Mouse (Mus musculus) left cerebral cortex, postnatal 14 days (tissue): ENCODE results near the gene Nudt4. TPM values are rescaled to one million over a fixed set of nuclear protein-coding genes. Genes with fewer than 3 reads are reported as not detected.
"Not testable (repeated sequence)": the region's sequence is repeated elsewhere in the genome, so short reads cannot be mapped to it uniquely, and the experiment has no call there.

Experiments
- DNase-seq, 2 experiments: peaks; one replicate each; pipeline ENCODE4 v3.0.0; 2021 to 2022; ENCODE audit warnings: low spot score in 2 of 2, mixed read lengths in 1 of 2
- intact Hi-C: fragments of 180-260 bp; cut with DNase I; formaldehyde crosslinking; loops from one replicate; pipeline ENCODE4 v1.15.1; 2025
- total RNA-seq, 2 experiments: library from RNA; stranded (reverse); gene quantifications; 2 replicates each; pipeline ENCODE4 v1.2.3; 2021

Gene Nudt4
- total RNA-seq, 2 experiments from 2014 or later, result 185 to 192 TPM

DNA sequence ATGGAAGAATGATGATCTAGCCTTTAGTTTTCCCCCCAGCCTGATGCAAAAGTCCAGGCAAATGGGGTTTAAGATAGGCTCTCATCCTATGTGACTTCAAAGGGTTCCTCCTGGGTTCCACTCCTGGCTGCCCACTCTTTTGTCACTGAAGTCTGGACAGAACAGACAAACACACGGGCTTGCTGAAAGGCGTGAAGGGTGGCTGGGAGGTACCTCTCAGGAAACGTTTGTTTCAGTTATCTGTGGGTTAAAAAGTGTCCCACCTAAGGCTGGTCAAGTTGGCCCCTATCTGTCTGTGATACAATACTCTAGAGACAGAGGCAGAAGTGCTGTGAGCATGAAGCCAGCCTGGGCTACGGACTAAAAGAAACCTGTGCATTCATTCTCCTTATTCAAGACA is 11.0 kb upstream of the Nudt4 start:
- intact Hi-C loops, result no loop called here
- no peak for DNase-seq

GRCm38 (mm10) chr10:95569441-95569840 is 5.5 kb upstream of the Nudt4 start:
- no peak for DNase-seq
- intact Hi-C loops, result no loop called here

DNA sequence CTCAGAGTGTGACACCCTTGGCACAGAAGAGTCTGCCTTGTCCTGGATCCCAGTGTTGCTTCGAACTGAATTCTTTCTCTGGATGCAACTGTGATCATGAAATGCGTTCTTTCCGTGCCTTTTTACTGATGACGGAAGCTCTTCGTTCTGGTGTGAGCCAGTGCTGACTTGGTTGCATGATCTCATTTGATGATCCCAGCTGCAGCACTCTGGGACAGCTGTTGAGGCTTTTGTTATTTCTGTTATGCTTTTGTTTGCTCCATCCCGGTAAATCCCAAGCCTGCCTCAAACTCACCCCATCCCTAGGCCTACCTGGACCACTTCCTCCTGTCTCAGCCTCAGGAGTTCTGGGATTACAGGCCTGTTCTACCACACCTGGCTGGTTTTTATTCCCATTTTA is 4.1 kb upstream of the Nudt4 start:
- intact Hi-C loops, result no loop called here
- DNase-seq, result no peak

DNA sequence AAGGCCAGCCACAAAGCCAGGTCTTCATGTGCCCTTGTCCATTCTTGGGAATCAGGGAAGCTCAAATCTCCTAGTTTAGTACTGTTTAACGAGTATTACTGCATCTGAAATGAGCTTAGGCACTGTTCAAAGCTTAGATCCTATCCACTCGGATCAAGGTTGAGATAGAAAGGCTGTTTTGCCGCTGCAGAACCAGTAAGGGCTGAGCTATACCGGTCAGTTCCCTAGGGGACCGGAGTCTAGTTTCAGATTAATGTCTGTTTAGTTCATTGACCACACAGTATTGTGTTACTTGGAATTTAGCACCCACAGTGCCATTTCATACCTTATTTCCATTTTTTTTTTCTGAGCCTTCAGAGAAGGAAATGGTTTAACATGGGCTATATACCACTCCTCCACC is 3.6 kb upstream of the Nudt4 start:
- DNase-seq, result no peak
- intact Hi-C loops, result no loop called here

DNA sequence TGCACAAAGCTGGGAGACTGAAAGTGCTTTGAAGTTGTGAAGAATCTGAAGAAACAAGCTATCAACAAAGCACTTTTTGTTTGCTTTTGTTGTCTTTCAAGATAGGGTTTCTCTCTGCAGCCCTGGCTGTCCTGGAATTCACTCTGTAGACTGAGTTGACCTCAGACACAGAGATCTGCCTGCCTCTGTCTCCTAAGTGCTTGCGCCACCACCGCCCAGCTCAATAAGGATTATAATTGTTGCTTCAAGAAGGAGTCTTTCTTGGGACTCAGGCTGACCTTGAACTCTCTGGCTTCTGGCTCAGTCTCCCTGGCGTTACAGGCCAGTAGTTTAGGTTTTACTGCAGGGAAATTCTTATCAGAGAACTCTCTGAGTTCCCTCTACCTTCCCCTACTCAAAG is 2.8 kb upstream of the Nudt4 start:
- intact Hi-C loops, result no loop called here
- DNase-seq, result no peak

DNA sequence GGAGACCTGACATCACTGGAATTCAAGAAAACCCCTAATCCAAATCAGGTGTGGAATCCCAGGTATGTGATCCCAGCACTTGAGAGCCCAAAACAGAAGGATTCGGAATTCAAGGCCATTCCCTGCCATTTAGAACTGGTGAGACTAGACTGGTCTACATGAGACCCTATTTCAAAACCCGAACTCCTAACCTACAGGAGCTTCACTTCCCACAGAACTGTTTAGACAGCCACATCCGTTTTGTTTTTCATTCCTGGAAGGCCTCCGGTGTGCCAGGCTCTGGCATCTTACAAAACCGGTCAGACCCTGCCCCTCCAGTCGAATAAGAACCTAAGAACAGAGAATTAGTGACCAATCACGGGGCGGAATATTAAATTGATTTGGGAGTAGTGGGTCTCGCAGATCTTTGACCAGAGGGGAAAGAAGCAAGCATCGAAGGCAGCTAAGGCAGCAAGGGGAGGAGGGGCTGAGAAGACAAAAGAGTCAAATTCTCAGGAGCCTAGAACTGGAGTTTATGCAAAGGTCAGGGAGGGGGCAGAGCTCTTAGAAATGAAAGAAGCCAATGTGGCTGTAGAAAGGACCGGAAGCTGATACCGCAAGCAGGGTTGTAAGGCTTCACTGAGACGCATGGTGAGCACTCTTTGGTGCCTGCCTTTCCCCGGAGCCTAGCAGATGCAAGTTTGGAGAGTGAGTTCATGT is 1.4 kb upstream of the Nudt4 start:
- DNase-seq, result no peak
- intact Hi-C loops, result no loop called here

- intact Hi-C loops, result loop anchor here (2.0 to 5.0 kb wide), 3 partner anchors 39 to 119 kb away; no protein-coding TSS in a partner anchor
- DNase-seq, result peak in 1 of 2 experiments; percentile 34
These were observed 796 bp downstream of the Nudt4 start for GRCm38 (mm10) chr10:95562859-95563841.

DNA sequence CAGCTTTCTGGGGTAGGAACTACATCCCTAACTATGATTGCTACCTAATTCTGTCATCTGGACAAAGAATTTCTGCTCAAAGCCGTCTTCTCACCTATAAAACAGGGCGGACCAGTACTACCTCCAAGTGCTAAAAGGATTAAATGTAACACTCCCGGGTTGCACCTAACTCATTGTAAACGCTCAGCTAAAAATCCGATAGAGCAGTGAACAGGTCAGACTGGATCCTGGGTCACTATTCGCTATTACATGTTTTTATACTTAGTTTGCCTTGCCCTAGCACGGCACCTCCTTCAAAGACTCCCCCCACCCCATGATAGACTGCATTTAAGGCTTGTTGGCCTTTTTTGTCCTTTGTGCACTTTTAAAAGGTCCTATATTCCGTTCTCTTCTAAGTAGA is 1.6 kb downstream of the Nudt4 start:
- no peak for DNase-seq
- intact Hi-C loops, result loop anchor here (2.0 to 5.0 kb wide), 3 partner anchors 40 to 120 kb away; no protein-coding TSS in a partner anchor

DNA sequence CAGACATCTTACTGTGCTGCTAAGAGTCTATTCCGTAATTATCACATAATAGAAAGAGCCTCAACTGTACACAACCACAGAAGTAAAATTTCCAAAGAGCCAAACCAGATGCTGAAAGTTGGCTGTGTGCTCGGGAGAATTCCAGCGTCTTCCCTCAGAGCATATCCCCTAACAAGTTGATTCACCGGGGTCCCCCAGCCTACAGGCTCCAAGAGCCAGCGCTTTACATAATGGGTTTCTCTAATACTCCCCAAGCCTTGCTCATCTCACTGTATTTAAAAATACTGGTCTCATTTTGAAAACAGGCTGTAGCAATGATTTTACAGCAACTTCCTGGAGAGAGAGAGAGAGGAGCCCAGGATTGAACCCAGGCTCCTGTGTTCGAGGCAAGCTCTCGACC is 2.3 kb downstream of the Nudt4 start:
- DNase-seq, result no peak
- intact Hi-C loops, result loop anchor here (2.0 to 5.0 kb wide), 3 partner anchors 41 to 121 kb away; no protein-coding TSS in a partner anchor

DNA sequence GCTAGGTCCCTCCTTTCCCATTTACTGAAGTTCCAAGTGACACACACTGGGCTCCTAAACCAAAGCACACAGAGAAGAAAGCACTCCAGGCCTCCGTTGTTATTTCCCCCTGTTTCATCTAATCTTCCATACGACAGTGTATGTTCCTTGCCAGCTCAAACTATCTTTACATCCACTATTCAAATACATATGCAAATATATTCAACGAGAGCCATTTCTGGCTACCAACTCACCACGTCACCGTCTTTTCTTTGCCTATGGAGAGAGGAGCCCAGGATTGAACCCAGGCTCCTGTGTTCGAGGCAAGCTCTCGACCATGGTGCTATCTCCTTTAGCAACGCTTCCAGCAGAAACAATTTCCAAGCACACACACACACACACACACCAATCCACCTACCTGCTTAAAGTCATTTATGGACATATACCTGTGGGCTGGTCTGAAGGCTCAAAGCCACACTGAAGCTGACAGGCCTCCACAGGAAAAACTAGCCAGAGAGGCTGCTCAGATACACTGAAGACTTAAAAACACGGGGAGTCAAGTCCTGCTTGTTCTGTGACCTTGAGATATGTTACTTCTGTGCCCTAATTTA is 3.5 kb downstream of the Nudt4 start:
- intact Hi-C loops, result loop anchor here (5.0 kb wide), 2 partner anchors 42 to 122 kb away; no protein-coding TSS in a partner anchor
- no peak for DNase-seq

DNA sequence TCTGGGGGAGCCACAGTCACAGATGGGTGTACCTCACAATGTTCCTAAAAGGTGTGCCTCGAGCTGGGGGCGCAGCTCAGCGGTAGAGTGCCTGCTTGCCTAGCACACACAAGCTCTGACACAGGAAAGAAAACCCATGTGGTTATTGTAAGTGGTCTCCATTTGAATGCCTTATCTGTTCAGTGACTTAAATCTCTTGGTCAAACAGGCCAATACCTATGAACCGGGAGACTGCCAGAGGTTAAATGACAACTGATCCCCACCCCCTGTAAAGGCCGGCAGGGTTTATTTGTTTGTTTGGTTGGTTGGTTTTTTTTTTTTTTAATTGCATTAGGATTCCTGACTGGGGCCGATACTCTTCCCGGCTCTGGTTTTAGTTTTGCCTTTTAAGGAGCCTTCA is 4.5 kb downstream of the Nudt4 start:
- no peak for DNase-seq
- intact Hi-C loops, result no loop called here

DNA sequence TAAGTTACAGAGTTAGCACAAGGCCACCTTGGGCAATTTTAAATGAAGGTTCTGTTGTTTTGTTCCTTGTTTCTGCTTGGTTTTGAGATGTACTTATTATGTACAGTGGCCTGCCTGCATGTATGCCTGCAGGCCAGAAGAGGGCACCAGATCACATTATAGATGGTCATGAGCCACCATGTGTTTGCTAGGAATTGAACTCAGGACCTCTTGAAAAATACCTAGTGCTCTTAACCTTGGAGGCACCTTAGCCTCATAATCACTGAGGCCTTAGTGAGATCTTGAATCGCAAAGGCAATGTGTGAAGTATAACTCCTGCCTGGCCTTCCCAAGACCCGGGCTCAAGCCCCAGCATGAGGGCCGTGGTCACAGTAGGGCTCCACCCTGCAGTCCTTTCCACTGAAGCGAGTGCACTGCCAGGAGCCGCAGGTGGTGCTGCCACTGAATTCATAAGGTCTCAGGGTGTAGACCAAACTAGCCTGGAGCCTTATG is 6.6 kb downstream of the Nudt4 start:
- intact Hi-C loops, result no loop called here
- DNase-seq, result no peak

- DNase-seq, result no peak
- intact Hi-C loops, result no loop called here
These were observed 8.1 kb downstream of the Nudt4 start for GRCm38 (mm10) chr10:95555866-95556265.

DNA sequence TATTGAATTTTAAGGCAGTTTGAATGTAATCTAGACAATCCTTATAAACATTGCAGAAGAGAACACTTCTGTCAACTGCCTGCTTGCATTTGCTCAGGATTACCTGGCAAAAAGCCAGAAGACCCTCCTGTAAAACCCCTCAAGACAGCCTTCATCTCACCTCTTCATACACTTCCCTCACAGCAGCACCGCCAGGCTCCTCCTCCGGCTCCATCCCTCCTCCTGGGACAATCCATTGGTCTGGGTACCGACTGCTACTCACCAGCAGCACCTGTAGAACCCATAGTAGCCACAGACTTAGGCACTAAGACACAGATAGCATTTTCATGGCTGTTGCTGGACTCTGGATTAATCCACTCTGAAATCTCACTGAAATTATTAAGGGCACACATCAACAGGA is 11.6 kb downstream of the Nudt4 start:
- intact Hi-C loops, result loop anchor here (2.0 to 5.0 kb wide), 2 partner anchors 306 to 485 kb away; no protein-coding TSS in a partner anchor
- no peak for DNase-seq

DNA sequence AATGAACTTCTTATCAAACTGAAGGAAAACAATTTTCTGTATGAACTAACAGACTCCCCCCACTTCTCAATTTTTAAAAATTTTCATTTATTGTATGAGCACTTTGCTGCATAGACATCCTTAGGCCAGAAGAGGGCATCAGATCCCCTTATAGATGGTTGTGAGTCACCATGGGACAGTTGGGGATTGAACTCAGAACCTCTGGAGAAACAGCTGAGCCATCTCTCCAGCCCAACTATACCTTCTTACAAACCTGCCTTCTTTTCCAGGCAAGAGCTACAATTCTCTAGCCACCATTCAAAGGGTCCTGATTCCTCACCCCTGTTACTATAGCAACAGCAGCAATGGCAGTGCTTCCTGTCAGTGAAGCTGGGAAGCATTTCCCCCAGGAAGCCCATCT is 12.2 kb downstream of the Nudt4 start:
- no peak for DNase-seq
- intact Hi-C loops, result loop anchor here (1.0 to 5.0 kb wide), 3 partner anchors 307 to 486 kb away; no protein-coding TSS in a partner anchor

DNA sequence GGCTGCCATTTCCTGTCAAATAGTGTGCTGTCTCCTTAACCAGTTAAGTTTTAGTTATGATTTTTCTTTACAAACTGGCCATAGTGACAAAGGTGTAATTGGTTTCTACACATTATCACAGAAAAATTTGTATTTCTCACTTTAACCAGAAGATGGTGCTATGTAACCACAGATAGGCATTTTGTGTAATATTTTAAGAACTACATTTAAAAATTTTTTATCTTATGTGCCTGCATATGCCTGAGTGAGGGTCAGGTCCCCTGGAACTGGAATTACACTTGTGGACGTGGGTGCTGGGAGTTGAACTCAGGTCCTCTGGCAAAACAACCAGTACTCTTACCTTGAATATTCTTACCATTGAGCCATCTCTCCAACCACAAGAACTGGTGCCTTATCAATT is 13.4 kb downstream of the Nudt4 start:
- intact Hi-C loops, result loop anchor here (5.0 kb wide), 1 partner anchor 487 kb away; no protein-coding TSS in a partner anchor
- DNase-seq, result peak in 1 of 2 experiments; percentile 59

DNA sequence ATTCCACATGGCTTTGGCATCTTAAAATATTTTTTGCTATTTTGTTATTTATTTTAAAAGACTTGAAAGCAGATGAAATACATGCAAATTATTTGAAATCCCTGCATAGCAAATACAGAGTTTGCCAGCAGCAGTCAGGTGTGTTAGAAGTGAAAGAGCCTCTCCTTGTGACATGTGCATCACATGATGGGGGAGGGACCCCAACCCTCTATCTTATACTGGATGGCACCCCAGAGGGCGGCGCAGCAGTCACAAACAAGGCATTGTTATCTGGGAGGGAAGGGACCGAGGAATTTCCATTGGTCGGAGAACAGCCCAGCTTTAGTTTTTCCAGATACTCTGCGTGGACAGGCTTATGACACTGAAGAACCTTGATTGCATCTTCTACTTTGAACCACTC is 14.9 kb downstream of the Nudt4 start:
- DNase-seq, intact Hi-C loops: not testable (repeated sequence)

DNA sequence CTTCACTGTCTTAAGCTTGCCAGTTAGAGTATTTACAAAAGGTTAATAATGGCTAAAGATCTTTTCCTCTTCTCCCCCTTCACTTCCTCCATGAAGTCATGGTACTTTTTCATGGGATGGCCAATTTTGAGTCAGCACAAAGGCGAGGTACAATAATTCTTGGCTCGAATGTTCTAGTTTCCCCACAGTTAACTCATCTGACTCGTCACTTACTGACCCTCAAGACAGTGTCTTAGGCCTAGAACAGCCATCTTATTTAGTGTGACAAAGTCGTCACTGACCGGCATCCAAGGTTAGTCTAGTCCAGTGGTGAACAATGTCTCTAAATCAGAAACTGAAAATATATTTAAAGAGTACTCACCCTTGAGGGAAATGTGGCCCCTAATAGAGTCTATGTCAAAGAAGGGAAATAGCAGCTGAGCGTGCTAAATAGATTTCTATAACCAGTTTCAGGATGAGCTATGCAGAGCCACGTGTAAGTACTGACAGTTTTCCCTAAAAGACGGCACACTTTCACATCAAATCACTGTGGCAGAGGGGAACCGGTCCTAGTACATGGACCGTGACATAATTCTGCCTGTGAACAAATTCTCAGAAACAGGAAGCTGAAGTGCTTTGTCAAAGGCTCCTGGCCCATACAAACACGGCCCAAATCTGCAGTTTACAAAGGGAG is 15.7 kb downstream of the Nudt4 start:
- intact Hi-C loops, result no loop called here
- no peak for DNase-seq

- intact Hi-C loops, result no loop called here
- DNase-seq, result no peak
These were observed 17.8 kb downstream of the Nudt4 start for GRCm38 (mm10) chr10:95546178-95546577.
